Mouse (Mus musculus) lung, embryonic 15.5 days (tissue): ENCODE results near the gene Ccdc40. TPM values are rescaled to one million over a fixed set of nuclear protein-coding genes. Genes with fewer than 3 reads are reported as not detected.
A peak's percentile ranks its signal among the peaks of the same experiment; 100 is the strongest.

Experiments
- ATAC-seq: fragments of 200-750 bp; cut with Nextera tagmentation; 2 replicates; pipeline ENCODE4 v1.8.0; 2017; ENCODE audit warnings: moderate number of reproducible peaks, borderline replicate concordance; ENCODE audit not compliant: low FRiP score, low TSS enrichment; ENCODE audit errors: extremely low read depth
- H3K27ac ChIP-seq: fragments of 300-500 bp; sonication (generic); 2 replicates; pipeline ENCODE4 v1.5.1; 2015; ENCODE audit warnings: moderate library complexity, mild to moderate bottlenecking, inconsistent platforms
- H3K27me3 ChIP-seq: fragments of 300-500 bp; sonication (generic); 2 replicates; pipeline ENCODE4 v1.6.1; 2015; ENCODE audit warnings: inconsistent platforms
- H3K36me3 ChIP-seq: fragments of 300-500 bp; sonication (generic); 2 replicates; pipeline ENCODE4 v1.6.1; 2015; ENCODE audit warnings: inconsistent platforms
- H3K4me1 ChIP-seq: fragments of 300-500 bp; sonication (generic); 2 replicates; pipeline ENCODE4 v1.6.1; 2015; ENCODE audit warnings: inconsistent platforms
- H3K4me2 ChIP-seq: fragments of 300-500 bp; sonication (generic); 2 replicates; pipeline ENCODE4 v1.6.1; 2015; ENCODE audit warnings: inconsistent platforms, mild to moderate bottlenecking, moderate library complexity
- H3K4me3 ChIP-seq: fragments of 300-500 bp; sonication (generic); 2 replicates; pipeline ENCODE4 v1.5.1; 2015; ENCODE audit warnings: mild to moderate bottlenecking, inconsistent platforms
- H3K9ac ChIP-seq: fragments of 300-500 bp; sonication (generic); 2 replicates; pipeline ENCODE4 v1.6.1; 2015; ENCODE audit warnings: inconsistent platforms
- H3K9me3 ChIP-seq: fragments of 300-500 bp; sonication (generic); 2 replicates; pipeline ENCODE4 v1.6.1; 2016; ENCODE audit warnings: inconsistent platforms
- WGBS: fragments of 180-500 bp; shearing (Covaris S2); methylation state at CpG from one replicate; pipeline ENCODE4 v1.1.7; 2015; 5-methylcytosine and 5-hydroxymethylcytosine counted together
- polyA plus RNA-seq: library from polyadenylated mRNA; unstranded; fragments of >200 nt; fragmentation: Nextera tagmentation; extraction: Ambion mirVana; gene quantifications from 2 replicates; pipeline ENCODE4 v1.2.1, GENCODE M21; 2015

The Ccdc40 gene
- polyA plus RNA-seq, 1 experiment from 2014 or later, result 5.7 TPM

DNA sequence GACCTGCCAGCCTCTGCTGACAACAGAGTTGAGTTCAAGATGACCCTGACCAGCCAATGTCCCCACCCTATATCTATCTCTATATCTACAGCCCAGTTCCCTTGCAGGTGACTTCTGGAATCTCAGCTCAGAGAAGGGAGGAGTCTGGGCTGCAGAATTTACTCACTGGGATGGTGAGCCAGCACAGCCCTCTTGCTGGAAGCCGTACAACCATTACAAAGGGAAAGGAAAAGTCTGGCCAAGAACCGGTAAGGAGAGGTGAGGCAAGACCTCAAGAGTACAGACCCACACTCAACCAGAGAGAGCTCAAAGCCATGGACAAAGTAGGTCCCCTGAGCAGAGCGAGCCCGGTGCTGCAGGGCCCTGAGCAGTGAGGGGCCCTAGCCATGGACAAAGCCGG is 36.2 kb upstream of the Ccdc40 start:
- H3K27me3 ChIP-seq, result no peaks in the 10 kb centered on the region
- H3K4me3 ChIP-seq, result no peak overlapping the region
- H3K36me3 ChIP-seq, result no peaks in the 10 kb centered on the region
- WGBS, result 81% methylated on average over 5 of the region's 5 CpGs
- ATAC-seq, result no peak
- peaks cover 31% of the 10 kb centered on the region for H3K4me1 ChIP-seq
- no peak overlapping the region for H3K4me2 ChIP-seq
- no peak overlapping the region for H3K27ac ChIP-seq
- no peak overlapping the region for H3K9ac ChIP-seq
- H3K9me3 ChIP-seq, result no peaks in the 10 kb centered on the region

DNA sequence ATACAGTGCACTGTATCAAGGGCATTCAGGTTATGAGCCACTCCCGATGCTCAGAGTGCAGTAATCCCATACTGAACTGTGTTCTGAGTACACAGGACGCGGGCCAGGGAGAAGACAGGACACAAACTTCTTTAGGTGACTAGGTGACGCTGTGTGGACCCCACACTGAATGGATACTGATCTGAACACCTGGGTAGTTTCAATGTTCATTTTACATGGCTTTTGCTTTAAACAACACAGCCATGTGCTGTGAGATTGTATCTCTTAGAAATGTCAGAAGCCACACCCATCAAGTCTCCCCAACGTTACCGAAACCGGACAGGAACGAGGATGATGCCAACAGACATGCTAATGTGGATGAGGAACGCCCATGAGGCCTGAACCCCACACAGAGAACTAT is 35.8 kb upstream of the Ccdc40 start:
- no peak overlapping the region for H3K9ac ChIP-seq
- no peak overlapping the region for H3K4me2 ChIP-seq
- H3K4me3 ChIP-seq, result no peak overlapping the region
- WGBS, result 81% methylated on average over 9 of the region's 9 CpGs
- H3K4me1 ChIP-seq, result peaks cover 27% of the 10 kb centered on the region
- no peak overlapping the region for H3K27ac ChIP-seq
- no peaks in the 10 kb centered on the region for H3K9me3 ChIP-seq
- ATAC-seq, result no peak
- no peaks in the 10 kb centered on the region for H3K36me3 ChIP-seq
- H3K27me3 ChIP-seq, result no peaks in the 10 kb centered on the region

DNA sequence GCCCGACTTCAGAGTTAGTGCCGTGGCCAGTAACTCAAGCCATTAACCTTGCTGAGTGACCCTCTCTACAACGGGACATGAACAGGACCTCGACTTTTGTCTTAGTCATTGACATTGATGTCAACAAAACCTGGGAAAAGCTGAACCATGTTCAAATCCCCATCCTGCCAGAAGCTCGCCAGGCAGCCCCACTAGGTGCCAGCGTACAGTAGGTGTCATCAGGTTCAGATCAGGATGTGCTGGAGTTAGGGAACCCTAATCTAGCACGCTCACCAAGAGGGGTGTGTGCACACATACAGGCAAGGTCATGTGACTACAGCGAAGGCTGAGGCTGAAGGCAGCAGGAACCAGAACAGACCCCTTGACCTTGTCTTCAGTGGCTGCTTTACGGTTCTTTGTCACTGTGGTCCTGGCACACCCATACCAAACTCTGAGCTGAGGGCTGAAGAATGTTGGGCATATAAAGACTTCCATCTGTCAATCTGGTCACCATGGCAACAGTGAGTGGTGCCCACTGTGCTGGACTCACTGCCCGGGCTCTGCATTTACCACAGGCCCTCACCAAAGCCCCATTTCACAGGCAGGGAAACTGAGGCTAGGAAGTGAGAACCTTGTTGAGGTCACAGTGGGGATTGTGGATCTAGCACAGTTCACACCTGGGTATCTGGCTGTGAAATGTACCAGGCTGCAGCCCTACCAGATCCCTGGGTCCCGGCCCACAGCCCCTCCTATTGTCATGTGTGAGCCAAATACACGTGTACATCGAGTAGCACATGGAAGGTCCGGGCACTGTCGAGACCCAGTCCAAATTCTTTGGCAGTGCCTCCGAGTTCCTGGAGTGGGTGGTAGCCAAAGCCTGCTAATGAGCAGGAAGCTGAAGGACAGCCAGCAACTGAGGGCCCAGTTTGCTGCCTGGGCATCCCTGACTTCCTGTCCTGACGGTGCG is 30.5 kb upstream of the Ccdc40 start:
- Histone ChIP-seq H3K4me3 (no peak overlapping the region), H3K36me3 (no peaks in the 10 kb centered on the region), H3K27me3 (no peaks in the 10 kb centered on the region), H3K9ac (no peak overlapping the region), H3K4me1 (peaks cover 8% of the 10 kb centered on the region), H3K4me2 (peak overlapping the region; percentile 10; the same call in 1 of the 2 replicates), H3K27ac (no peak overlapping the region), H3K9me3 (no peaks in the 10 kb centered on the region)
- WGBS, result 76% methylated on average over 18 of the region's 18 CpGs
- ATAC-seq, result no peak

DNA sequence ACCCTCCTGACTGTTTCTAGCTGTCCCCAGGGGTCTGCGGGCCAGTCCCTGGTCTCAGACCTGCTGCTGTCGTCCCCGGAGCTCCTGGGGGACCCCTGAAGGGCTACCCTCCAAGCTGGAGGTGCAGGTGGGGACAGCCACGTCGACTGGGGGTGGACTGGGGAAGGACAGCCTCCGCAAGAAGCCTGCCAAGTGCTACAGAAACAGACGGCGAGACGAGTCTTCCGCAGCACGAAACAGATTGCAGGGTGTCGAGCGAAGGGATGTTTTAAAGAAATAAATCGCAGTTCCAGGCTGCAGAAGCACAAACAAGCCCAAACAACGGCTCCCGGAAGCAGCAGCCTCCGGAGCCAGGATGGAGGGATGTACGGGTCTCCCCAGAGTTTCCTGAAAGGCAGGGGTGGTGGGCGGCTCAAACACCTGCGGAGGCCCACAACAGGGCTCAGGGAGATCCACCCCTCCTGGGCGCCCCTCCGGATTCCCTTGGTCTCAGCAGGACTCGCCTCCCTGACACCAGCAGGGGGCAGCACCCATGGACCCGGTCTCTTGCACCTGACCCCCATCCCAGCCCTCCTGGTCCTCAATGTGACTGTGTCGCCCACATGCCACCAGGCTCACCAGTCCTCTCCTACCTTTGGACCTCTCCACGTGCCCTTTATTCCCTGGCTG is 29.7 kb upstream of the Ccdc40 start:
- no peaks in the 10 kb centered on the region for H3K9me3 ChIP-seq
- H3K9ac ChIP-seq, result no peak overlapping the region
- WGBS, result 44% methylated on average over 26 of the region's 26 CpGs
- no peak overlapping the region for H3K27ac ChIP-seq
- H3K4me1 ChIP-seq, result peaks cover 8% of the 10 kb centered on the region
- H3K4me3 ChIP-seq, result no peak overlapping the region
- H3K4me2 ChIP-seq, result peak overlapping the region; percentile 10; the same call in 1 of the 2 replicates
- H3K36me3 ChIP-seq, result no peaks in the 10 kb centered on the region
- ATAC-seq, result no peak
- H3K27me3 ChIP-seq, result no peaks in the 10 kb centered on the region

DNA sequence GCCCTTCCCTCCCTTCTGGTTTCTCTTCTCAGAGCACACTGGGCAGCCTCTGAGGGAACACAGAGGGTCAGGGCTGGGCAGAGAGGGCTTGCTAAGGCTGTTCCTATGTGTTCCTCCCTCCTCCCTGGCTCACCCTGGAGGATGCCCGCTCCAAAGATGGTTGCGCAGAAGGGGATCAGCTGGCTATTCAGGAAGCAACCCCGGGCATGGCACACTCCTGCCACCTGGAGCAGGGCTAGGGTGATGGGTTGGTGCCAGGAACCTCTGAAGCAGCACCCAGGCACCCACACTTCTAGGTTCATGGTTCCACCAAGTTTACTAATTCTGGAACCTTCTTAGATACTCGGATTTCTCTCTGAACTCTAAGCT is 29.2 kb upstream of the Ccdc40 start:
- Histone ChIP-seq H3K27me3 (no peaks in the 10 kb centered on the region), H3K36me3 (no peaks in the 10 kb centered on the region), H3K9me3 (no peaks in the 10 kb centered on the region), H3K9ac (no peak overlapping the region), H3K27ac (no peak overlapping the region), H3K4me2 (no peak overlapping the region), H3K4me1 (peaks cover 8% of the 10 kb centered on the region), H3K4me3 (no peak overlapping the region)
- WGBS, result 82% methylated on average over 4 of the region's 4 CpGs
- no peak for ATAC-seq

- peaks cover 2% of the 10 kb centered on the region; the same call in 1 of the 2 replicates for H3K4me1 ChIP-seq
- no peaks in the 10 kb centered on the region for H3K9me3 ChIP-seq
- no peak for ATAC-seq
- H3K4me2 ChIP-seq, result no peak overlapping the region
- H3K4me3 ChIP-seq, result no peak overlapping the region
- no peak overlapping the region for H3K27ac ChIP-seq
- no peaks in the 10 kb centered on the region for H3K27me3 ChIP-seq
- 0 out of 2 replicates have a peak, but pooled peaks cover under 1% of the 10 kb centered on the region for H3K36me3 ChIP-seq
- WGBS, result 40% methylated on average over 5 of the region's 5 CpGs
- no peak overlapping the region for H3K9ac ChIP-seq
These were observed 24.9 kb upstream of the Ccdc40 start for GRCm38 (mm10) chr11:119203423-119203822.

GRCm38 (mm10) chr11:119205738-119206137 is 22.6 kb upstream of the Ccdc40 start:
- Histone ChIP-seq H3K9me3 (no peaks in the 10 kb centered on the region), H3K4me1 (peaks cover 20% of the 10 kb centered on the region), H3K4me3 (no peak overlapping the region), H3K27me3 (no peaks in the 10 kb centered on the region), H3K36me3 (0 out of 2 replicates have a peak, but pooled peaks cover 3% of the 10 kb centered on the region), H3K9ac (no peak overlapping the region), H3K4me2 (no peak overlapping the region), H3K27ac (no peak overlapping the region)
- ATAC-seq, result no peak
- 86% methylated on average over 10 of the region's 10 CpGs for WGBS

- Histone ChIP-seq H3K27me3 (no peaks in the 10 kb centered on the region), H3K27ac (no peak overlapping the region), H3K36me3 (0 out of 2 replicates have a peak, but pooled peaks cover 3% of the 10 kb centered on the region), H3K9me3 (no peaks in the 10 kb centered on the region), H3K4me1 (peaks cover 28% of the 10 kb centered on the region), H3K4me2 (no peak overlapping the region), H3K9ac (no peak overlapping the region), H3K4me3 (no peak overlapping the region)
- WGBS, result 30% methylated on average over 5 of the region's 5 CpGs
- no peak for ATAC-seq
These were observed 21.8 kb upstream of the Ccdc40 start for GRCm38 (mm10) chr11:119206562-119206961.

GRCm38 (mm10) chr11:119207986-119208385 is 20.4 kb upstream of the Ccdc40 start:
- Histone ChIP-seq H3K4me1 (peaks cover 32% of the 10 kb centered on the region), H3K27ac (no peak overlapping the region), H3K36me3 (0 out of 2 replicates have a peak, but pooled peaks cover 3% of the 10 kb centered on the region), H3K9me3 (no peaks in the 10 kb centered on the region), H3K4me2 (no peak overlapping the region), H3K27me3 (no peaks in the 10 kb centered on the region), H3K4me3 (no peak overlapping the region), H3K9ac (no peak overlapping the region)
- WGBS, result 87% methylated on average over 6 of the region's 6 CpGs
- no peak for ATAC-seq

- 90% methylated on average over 20 of the region's 20 CpGs for WGBS
- H3K27me3 ChIP-seq, result no peaks in the 10 kb centered on the region
- H3K4me1 ChIP-seq, result peaks cover 41% of the 10 kb centered on the region
- ATAC-seq, result 0 out of 2 replicates have a peak, but pooled peaks have one; percentile 1
- no peak overlapping the region for H3K9ac ChIP-seq
- no peak overlapping the region for H3K4me2 ChIP-seq
- 0 out of 2 replicates have a peak, but pooled peaks cover 3% of the 10 kb centered on the region for H3K36me3 ChIP-seq
- no peak overlapping the region for H3K4me3 ChIP-seq
- no peaks in the 10 kb centered on the region for H3K9me3 ChIP-seq
- H3K27ac ChIP-seq, result peak overlapping the region; percentile 16; the same call in 1 of the 2 replicates
These were observed 19.5 kb upstream of the Ccdc40 start for GRCm38 (mm10) chr11:119208870-119209370.

DNA sequence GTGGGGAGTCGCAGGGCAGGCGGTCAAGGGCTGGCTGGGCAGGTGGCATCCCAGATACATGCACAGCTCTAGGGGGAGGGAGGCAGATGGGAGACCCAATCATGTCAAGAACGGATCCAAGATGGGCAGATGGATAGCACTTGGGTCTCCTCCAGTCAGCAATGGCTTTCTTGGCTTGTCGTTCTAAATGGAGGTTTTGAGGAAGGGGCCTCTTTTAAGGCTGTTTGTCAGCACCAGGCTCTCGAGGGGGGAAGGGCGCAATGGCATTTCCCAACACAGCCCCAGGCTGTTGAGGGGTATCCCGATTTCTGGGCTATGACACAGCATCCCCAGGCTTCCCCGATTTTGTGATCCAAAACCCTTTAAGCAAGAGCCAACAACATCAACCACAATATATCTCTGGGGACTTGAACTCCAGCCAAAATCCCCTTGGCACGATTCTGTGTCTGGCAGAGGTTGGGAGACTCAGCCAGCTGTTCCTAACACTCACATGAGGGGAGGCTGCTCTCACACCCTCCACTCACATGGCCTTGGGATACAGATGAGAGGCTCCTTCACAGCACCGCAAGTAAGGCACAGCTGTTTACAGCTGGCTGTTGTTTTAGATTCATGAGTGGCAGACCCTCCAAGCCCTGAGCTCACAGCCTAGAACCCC is 18.9 kb upstream of the Ccdc40 start:
- no peak overlapping the region for H3K4me2 ChIP-seq
- H3K27me3 ChIP-seq, result no peaks in the 10 kb centered on the region
- peak; percentile 91 for ATAC-seq
- peaks cover 47% of the 10 kb centered on the region for H3K4me1 ChIP-seq
- no peaks in the 10 kb centered on the region for H3K9me3 ChIP-seq
- 62% methylated on average over 10 of the region's 10 CpGs for WGBS
- H3K36me3 ChIP-seq, result 0 out of 2 replicates have a peak, but pooled peaks cover 3% of the 10 kb centered on the region
- H3K9ac ChIP-seq, result no peak overlapping the region
- H3K27ac ChIP-seq, result peak overlapping the region; percentile 60
- H3K4me3 ChIP-seq, result no peak overlapping the region
